Mouse (Mus musculus): ENCODE measurements at regions not wholly inside any gene's neighbourhood (a gene's known extent, or its start where the extent isn't known, plus 50 kb on each side); places are given as distances from the start of the nearest gene placed in this dataset.

DNA sequence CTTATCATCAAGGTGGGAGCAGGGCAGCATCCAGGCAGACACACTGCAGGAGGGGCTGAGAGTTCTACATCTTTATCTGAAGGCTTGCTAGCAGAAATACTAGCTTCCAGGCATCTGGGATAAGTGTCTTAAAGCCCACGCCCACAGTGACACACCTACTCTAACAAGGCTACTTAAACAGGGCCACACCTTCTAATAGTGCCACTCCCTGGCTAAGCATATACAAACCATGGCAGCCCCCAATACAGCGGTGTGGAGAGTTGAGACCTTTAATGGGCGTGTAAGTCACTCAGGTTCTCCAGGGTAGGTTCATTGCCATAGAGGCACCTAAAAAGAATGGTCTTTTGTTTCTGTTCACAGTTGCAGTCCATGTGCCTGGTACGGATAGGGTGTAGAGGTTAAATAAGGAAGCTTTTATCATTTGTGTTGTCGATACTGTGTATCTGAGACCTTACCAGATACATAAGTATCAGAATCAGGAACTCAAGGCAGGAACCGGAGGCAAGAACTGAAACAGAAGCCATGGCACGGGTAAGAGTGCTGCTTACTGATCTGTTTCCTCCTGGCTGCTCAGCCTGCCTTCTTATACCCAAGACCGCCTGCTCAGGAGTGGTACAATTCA, 69.0 kb upstream of the Atrnl1 start:
- WGBS = 94% methylated on average over 8 of the region's 8 CpGs
- H3K9me3 ChIP-seq = no peaks in the 10 kb centered on the region
- H3K27ac ChIP-seq = no peak overlapping the region
- H3K4me3 ChIP-seq = no peak overlapping the region
- peaks cover 5% of the 10 kb centered on the region; the same call in 1 of the 2 replicates for H3K27me3 ChIP-seq (ENCODE audit: poor library complexity, severe bottlenecking)
- no peaks in the 10 kb centered on the region for H3K36me3 ChIP-seq (replicated peaks)
- H3K4me1 ChIP-seq = peaks cover 31% of the 10 kb centered on the region
- no peak for DNase-seq (ENCODE audit: extremely low spot score, low spot score)

DNA sequence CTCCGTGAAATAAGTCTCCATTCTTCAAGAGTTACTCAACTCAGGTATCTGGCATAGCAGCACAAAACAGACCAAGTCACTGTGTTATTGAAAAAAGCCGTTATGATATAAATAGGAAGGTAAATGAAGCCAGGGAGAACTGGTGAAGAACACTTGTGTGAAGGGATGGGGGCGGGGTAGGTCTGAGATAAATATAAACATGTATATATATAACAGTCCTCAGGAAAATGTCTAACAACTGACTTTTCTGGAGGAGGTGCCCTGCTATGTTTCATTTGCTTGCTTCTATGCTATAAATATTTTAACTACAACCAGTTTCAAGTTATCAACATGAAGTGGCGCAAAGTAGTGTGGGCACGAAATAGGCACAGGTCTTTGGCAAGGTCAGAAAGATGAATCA, 68.3 kb upstream of the Atrnl1 start:
- Histone ChIP-seq H3K4me1 (peaks cover 24% of the 10 kb centered on the region), H3K27me3 (ENCODE audit: poor library complexity, severe bottlenecking) (peaks cover under 1% of the 10 kb centered on the region; the same call in 1 of the 2 replicates), H3K36me3 (replicated peaks) (no peaks in the 10 kb centered on the region), H3K9me3 (no peaks in the 10 kb centered on the region), H3K4me3 (no peak overlapping the region), H3K27ac (no peak overlapping the region)
- 94% methylated on average over 5 of the region's 5 CpGs for WGBS
- no peak for DNase-seq (ENCODE audit: extremely low spot score, low spot score)

DNA sequence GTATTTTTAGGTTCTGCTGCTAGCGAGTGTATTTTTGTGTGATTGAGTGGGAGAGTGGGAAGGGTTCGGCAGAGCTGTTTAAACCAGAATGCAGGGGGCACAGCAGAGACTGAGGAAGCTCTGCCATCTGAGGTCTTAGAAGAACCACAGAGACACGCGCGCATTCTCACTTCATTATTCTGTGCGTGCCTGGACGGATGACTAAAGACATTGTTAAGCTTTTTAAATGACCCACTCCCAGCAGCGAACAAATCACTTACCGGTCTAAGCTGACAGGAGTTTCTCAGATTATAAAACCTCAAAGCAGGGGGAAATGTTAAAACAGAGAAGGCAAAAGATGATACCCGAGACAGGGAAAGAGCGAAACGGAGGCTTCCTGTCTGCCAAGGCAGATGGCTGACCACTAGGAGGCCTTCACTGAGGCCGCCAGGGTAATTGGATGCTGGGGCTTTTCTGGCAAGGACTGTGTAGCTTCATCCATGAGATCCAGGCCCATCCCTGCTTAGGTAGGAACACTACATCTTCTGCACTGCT, 67.1 kb upstream of the Atrnl1 start:
- H3K4me3 ChIP-seq = peak overlapping the region; percentile 30; the same call in 1 of the 2 replicates
- H3K27me3 ChIP-seq (ENCODE audit: poor library complexity, severe bottlenecking) = no peaks in the 10 kb centered on the region
- H3K27ac ChIP-seq = peak overlapping the region; percentile 58; the same call in 1 of the 2 replicates
- no peaks in the 10 kb centered on the region for H3K36me3 ChIP-seq (replicated peaks)
- no peak for DNase-seq (ENCODE audit: extremely low spot score, low spot score)
- 32% methylated on average over 13 of the region's 13 CpGs for WGBS
- H3K9me3 ChIP-seq = no peaks in the 10 kb centered on the region
- peaks cover 24% of the 10 kb centered on the region for H3K4me1 ChIP-seq

DNA sequence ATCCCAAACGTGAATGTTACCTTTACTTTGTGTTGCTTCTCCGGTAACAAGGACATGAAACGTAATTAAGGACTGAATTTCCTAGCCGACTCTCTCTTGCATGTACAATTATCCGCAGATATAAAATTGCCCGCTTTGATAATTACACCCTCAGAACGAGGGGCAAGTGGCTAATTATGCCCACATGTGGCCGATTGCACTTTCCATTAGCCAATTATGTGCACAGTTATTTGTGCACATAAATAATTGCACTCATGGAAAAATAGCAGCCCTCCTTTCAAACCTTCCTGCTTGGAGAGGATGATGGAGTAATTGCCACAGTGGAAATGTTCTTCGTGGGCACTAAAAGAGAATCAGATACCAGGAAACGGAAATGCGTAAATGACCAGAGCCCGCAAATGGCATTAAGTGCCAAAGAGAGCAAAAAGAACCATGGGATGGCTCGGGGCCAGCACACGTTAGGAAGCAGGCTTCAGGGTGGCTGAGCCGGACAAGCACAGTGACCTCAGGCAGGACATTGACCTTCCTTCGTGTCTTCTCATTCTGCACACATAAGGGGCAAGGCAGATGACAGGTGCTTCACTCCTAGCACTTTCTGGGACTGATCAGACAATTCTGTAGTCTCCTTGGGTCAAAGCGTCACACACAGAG, 66.5 kb upstream of the Atrnl1 start:
- Histone ChIP-seq H3K4me3 (peak overlapping the region; percentile 30; the same call in 1 of the 2 replicates), H3K36me3 (replicated peaks) (no peaks in the 10 kb centered on the region), H3K4me1 (peaks cover 24% of the 10 kb centered on the region), H3K9me3 (no peaks in the 10 kb centered on the region), H3K27ac (0 out of 2 replicates have a peak overlapping the region, but pooled peaks have one; percentile 58), H3K27me3 (ENCODE audit: poor library complexity, severe bottlenecking) (no peaks in the 10 kb centered on the region)
- no peak for DNase-seq (ENCODE audit: extremely low spot score, low spot score)
- 77% methylated on average over 17 of the region's 17 CpGs for WGBS

DNA sequence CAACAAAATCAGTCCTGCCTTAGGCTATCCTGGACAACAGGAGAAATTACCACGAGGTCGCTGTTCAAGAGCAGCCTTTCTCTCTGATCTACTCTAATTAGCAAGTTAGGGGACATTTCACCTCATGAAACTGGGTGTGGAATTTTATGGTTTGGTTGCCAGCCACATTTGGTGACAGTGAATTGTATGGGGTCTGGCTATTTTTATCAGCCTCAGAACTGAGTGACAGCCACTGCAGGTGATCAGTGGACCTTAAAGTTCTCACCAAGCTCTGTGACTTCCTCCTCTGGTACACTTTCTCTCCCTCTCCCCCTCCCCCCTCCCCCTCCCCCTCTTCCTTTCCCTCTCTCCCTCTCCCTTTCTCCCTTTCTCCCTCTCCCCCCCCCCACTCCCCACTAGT, 65.8 kb upstream of the Atrnl1 start:
- WGBS = 85% methylated on average over 2 of the region's 2 CpGs
- Histone ChIP-seq H3K9me3 (no peaks in the 10 kb centered on the region), H3K4me1 (peaks cover 24% of the 10 kb centered on the region), H3K4me3 (no peak overlapping the region), H3K36me3 (replicated peaks) (no peaks in the 10 kb centered on the region), H3K27ac (no peak overlapping the region), H3K27me3 (ENCODE audit: poor library complexity, severe bottlenecking) (no peaks in the 10 kb centered on the region)
- no peak for DNase-seq (ENCODE audit: extremely low spot score, low spot score)

DNA sequence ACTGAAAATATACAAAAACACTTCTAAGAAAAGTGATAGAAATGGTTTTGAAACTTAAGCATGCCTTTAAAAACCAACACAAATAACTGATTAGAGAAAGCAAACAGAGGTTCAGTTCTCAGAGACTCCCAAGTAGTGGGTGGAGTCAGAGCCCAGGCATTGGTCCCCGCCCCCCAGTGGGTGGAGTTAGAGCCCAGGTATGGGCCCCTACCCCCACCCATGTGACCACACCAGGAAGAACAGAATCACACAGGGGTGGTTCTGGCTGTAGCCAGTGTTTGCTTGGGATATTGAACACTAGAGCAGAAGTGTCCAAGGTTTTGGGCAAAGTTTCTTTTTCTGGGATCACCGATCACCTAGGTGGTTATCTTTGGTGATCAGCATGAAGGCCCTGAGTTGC, 64.8 kb upstream of the Atrnl1 start:
- no peaks in the 10 kb centered on the region for H3K36me3 ChIP-seq (replicated peaks)
- 73% methylated on average over 2 of the region's 2 CpGs for WGBS
- no peaks in the 10 kb centered on the region for H3K9me3 ChIP-seq
- H3K4me1 ChIP-seq = peaks cover 24% of the 10 kb centered on the region
- H3K27ac ChIP-seq = no peak overlapping the region
- H3K4me3 ChIP-seq = no peak overlapping the region
- H3K27me3 ChIP-seq (ENCODE audit: poor library complexity, severe bottlenecking) = no peaks in the 10 kb centered on the region
- DNase-seq (ENCODE audit: extremely low spot score, low spot score) = no peak

DNA sequence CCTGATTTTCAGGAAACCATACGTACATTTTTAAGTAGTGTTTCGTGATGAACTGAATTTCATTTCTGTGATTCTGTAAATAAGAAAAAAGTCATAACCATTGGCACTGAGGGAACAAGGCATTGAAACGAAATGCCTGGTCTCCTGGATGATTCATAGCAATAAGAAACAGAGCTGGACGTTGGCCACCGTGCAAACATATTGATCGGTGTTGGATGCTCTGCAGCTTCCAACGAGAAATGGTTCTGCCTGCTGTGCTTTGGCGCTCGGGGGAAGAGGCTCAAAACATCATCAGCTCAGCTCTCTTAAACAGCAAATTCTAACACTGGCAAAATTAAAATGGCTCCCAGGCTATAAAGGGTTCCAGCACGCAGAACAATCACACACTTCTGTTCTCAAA, 64.3 kb upstream of the Atrnl1 start:
- 90% methylated on average over 10 of the region's 10 CpGs for WGBS

DNA sequence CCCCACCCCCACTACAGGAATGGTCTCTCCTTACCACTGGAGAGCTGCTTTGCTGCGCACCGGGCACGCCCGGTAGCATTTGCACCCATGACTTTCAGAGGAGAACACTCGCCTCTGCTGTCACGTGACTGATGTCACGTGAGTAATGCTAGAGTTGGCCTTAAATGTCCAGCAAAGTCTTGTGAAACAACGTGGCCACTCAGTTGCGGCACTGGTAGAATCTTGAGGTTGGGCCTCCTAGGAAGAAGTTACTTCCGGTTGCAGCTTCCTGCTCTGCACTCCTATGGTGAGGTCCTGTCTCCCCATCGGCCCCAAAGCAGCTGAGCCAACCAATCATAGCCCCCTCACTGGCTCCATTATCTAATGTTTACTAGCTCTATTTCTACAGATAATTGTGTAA, 62.7 kb upstream of the Atrnl1 start:
- Histone ChIP-seq H3K27ac (no peak overlapping the region), H3K36me3 (replicated peaks) (no peaks in the 10 kb centered on the region), H3K9me3 (no peaks in the 10 kb centered on the region), H3K4me1 (peaks cover 31% of the 10 kb centered on the region), H3K4me3 (no peak overlapping the region), H3K27me3 (ENCODE audit: poor library complexity, severe bottlenecking) (no peaks in the 10 kb centered on the region)
- 92% methylated on average over 11 of the region's 11 CpGs for WGBS
- DNase-seq (ENCODE audit: extremely low spot score, low spot score) = no peak

More for the DNA sequence above, 64.3 kb upstream of the Atrnl1 start:
- no peaks in the 10 kb centered on the region for H3K9me3 ChIP-seq
- H3K4me3 ChIP-seq = no peak overlapping the region
- no peaks in the 10 kb centered on the region for H3K36me3 ChIP-seq (replicated peaks)
- no peak overlapping the region for H3K27ac ChIP-seq
- no peaks in the 10 kb centered on the region for H3K27me3 ChIP-seq (ENCODE audit: poor library complexity, severe bottlenecking)
- DNase-seq (ENCODE audit: extremely low spot score, low spot score) = no peak
- peaks cover 24% of the 10 kb centered on the region for H3K4me1 ChIP-seq

DNA sequence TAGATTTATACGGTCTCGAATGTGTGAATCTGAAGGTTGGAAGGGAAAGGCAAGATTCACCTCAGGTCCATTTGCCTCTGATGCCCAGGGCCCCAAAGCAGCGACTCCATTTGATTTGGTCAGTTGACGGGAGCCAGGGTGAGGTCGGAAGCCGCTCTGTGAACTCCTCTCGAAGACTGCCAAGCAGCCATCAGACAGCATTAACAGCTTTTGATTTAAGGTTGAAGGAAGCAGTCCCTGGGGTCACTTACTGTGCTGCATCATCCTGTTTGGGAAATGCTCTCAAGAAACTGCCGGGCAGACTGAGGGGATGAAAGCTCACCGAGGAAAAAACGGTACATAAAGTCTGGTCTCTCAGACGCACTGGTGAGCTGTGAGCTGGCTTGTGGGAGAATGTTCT, 62.2 kb upstream of the Atrnl1 start:
- 89% methylated on average over 11 of the region's 11 CpGs for WGBS
- Histone ChIP-seq H3K4me1 (peaks cover 26% of the 10 kb centered on the region), H3K27ac (no peak overlapping the region), H3K4me3 (no peak overlapping the region), H3K36me3 (replicated peaks) (no peaks in the 10 kb centered on the region), H3K9me3 (no peaks in the 10 kb centered on the region), H3K27me3 (ENCODE audit: poor library complexity, severe bottlenecking) (no peaks in the 10 kb centered on the region)
- no peak for DNase-seq (ENCODE audit: extremely low spot score, low spot score)

DNA sequence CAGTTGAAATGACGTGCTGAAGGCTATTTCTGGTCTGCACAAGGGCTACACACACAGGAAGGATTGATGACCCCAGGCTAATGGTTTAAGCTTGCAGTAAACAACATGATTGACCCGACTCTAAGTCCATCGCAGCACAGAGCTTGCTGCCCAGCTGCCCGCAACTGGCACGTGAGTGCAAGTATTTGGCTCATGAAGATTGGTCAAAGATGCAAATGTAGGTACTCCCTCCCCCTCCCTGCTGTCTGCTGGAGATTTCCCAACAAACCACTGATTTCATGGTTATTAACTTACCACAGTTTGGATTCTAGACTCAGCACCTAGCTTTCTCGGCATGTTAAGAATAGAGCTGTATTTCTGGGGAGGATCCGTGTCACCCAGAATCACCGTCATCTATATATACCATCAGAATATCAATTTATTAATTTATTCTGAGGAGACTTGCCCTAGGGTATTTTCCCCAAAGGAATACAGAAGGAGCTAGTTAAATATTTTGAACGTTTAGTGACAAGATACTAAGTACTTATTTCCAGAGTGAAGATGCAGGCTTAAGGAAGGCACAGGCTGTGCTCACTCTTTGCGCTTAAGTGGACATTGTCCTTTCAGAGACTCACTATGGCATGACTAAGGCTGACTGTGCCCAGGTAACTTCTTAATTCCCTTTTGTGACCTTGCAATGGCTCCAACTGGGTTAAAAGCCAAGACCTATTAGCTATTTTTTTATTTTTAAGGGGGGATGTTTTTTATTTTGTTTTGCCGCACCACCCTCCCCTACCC, 57.7 kb upstream of the Atrnl1 start:
- H3K27me3 ChIP-seq (ENCODE audit: poor library complexity, severe bottlenecking) = no peaks in the 10 kb centered on the region
- no peaks in the 10 kb centered on the region for H3K36me3 ChIP-seq (replicated peaks)
- WGBS = 80% methylated on average over 11 of the region's 11 CpGs
- H3K4me1 ChIP-seq = peaks cover 19% of the 10 kb centered on the region
- DNase-seq (ENCODE audit: extremely low spot score, low spot score) = no peak
- no peak overlapping the region for H3K27ac ChIP-seq
- H3K9me3 ChIP-seq = peaks cover 3% of the 10 kb centered on the region; the same call in 1 of the 2 replicates
- no peak overlapping the region for H3K4me3 ChIP-seq

DNA sequence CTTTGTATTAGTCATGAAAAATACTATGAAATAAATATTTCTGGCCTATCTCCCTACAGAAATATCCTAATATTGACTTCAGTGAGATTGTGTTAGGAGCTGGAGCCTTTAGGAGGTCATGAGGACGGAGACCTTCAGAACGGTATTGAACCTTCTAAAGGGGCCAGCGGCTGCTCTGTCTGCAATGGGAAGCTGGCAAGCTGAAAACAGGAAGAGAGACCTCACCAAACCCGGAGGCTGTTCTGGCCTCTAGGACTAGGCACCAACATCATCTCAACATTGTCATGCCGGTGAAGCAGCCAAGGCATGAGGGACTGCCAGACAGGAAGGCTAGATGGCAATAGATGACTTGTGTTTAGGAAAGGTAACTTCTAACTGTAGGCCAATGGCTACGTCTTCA, 56.7 kb upstream of the Atrnl1 start:
- Histone ChIP-seq H3K4me1 (peaks cover 29% of the 10 kb centered on the region), H3K4me3 (no peak overlapping the region), H3K9me3 (peaks cover 3% of the 10 kb centered on the region; the same call in 1 of the 2 replicates), H3K36me3 (replicated peaks) (no peaks in the 10 kb centered on the region), H3K27ac (no peak overlapping the region), H3K27me3 (ENCODE audit: poor library complexity, severe bottlenecking) (no peaks in the 10 kb centered on the region)
- WGBS = 88% methylated on average over 6 of the region's 6 CpGs
- no peak for DNase-seq (ENCODE audit: extremely low spot score, low spot score)

DNA sequence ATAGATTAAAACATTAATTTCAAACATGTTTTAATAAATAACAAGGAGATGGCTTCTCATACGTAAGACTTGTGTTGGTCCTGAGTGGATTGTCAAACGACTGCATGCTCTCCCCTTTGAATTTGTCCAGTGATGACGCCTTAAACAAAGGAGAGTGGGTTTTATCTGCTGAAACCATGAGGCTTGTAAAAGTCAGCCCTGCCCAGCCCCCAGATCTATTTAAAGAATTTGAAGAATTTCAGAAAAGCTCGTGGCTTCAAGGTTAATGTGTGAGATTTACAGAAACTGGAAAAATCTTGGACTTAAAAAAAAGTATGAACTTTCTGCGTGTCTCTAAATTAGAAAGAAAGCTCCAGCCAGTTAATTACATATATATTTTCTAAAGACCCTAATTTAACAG, 55.5 kb upstream of the Atrnl1 start:
- Histone ChIP-seq H3K27me3 (ENCODE audit: poor library complexity, severe bottlenecking) (no peaks in the 10 kb centered on the region), H3K27ac (no peak overlapping the region), H3K9me3 (peaks cover 3% of the 10 kb centered on the region; the same call in 1 of the 2 replicates), H3K4me1 (peaks cover 31% of the 10 kb centered on the region), H3K36me3 (replicated peaks) (no peaks in the 10 kb centered on the region), H3K4me3 (no peak overlapping the region)
- no peak for DNase-seq (ENCODE audit: extremely low spot score, low spot score)
- 52% methylated on average over 5 of the region's 5 CpGs for WGBS

Measured in forebrain, embryonic 10.5 days (tissue).